Mouse (Mus musculus): ENCODE results near the gene Klhl36.
"Not testable (repeated sequence)": the region's sequence is repeated elsewhere in the genome, so short reads cannot be mapped to it uniquely, and the experiment has no call there.

Gene Klhl36

DNA sequence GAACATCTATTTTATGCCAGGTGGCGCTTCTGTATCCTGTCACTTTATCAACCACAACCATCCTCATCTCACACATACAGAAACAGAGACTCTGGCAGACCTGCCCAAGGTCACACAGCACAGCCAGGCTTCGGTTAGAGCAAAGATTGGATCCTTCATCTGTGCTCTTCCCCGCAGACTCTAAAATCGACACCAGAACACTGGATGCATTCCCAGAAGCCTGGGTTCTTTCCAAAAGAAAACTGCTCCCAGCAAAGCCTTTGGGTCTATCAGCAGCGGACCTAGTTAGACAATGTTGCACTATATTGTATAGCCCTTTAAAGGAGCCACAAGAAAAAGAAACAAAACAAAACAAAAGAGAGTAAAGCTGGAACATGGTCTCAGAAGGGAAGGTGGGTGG lies 26.8 kb upstream of the Klhl36 start:
- no peak for DNase-seq (ENCODE audit: low spot score)

DNA sequence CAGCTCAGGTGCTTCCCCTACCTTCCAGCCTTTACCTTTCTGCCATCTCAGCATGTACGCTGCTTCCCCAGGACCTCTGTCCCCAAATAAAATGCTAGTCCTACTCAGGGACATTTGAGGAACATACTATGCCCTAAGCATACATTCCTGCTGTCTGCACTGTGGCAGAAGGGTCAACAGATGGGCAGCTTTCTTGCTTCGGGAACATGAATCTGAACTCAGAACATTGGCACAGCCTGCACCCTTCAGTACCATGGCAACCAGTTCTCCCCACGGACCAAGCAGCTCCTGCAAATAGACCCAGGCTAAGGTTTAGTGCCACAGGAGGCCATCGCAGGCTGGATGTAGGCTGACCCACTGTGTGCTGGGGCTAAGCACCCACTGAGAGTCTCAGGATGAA lies 25.2 kb upstream of the Klhl36 start:
- DNase-seq (ENCODE audit: low spot score): no peak

DNA sequence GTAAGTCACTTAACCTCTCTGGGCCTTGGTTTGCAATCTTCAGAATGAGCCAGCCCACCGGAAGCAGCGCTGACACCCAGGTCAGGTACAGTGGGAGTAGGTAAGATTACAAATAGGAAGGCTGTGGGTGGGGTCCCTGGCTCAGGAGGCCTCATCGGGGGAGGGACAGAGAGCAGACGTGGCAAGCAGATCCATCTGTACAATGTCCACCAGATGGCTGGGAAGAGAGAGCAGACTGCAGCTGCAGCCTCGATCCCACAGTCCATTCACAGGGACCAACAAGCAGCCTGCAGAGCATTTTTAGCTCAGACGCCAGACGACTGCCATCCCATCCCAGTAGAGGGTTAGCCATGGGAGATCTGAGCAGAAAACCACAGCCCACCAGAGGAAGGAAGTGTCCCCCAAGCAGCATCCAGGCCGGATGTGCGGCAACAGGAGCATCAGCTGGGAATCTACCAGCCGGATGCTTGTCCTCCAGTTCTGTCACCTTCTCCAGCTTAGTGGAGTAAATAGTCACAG lies 24.5 kb upstream of the Klhl36 start:
- no peak for DNase-seq (ENCODE audit: low spot score)

DNA sequence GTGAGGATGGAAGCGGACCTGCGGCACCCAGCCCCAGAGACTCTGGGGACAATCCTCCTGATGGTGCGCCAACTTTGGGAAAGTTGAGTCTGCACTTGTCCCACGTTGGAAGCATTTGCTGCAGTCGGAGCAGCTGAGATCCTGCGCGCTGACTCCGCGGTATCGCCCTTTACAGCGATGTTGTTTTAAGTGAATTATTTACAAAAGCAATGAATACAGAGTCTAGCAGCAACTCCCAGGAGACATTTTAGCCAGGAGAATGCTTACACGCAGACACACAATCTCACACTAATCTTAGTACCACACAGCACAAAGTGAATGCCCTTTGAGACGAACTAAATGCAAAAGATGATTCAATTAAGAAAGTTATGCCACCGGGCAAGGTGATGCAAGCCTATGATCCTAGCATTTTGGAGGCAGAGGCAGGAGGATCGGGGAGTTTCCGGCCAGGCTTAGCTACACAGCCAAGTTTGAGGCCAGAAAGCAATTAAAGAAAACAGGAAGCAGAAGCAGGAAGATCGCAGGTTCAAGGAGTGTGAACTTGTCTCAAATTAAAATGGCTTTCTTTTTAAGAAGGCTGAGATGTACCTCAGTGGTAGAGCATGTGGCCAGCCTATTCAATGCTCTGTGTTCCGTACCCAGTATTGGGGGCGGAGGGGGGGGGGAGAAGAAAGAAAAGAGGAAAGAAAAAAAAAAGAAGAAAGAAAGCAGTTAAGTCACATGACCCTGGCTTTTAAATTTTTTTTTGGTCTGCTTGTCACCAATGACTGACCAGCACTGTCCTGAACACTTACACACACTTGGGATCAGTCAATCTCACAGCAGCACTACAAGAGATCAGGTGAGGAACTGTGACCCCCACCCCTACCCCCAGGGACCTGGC lies 23.7 kb upstream of the Klhl36 start:
- no peak for DNase-seq (ENCODE audit: low spot score)

DNA sequence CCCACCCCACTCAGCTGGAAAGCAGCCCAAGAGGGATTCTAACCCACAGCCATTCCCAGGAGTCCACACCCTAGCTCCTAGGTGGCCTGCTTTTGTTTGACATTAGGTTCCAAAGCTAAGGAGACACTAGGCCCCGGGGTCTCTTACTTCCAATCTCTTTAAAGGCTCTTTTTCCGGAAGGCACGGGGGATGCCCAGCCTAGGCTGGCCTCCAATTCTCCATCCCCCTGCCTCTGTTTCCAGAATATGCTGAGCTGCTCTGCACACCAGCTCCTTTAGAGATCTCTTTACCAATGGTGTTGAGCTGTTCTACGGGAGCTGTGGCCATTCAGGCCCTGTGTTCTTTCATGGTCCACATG lies 23.1 kb upstream of the Klhl36 start:
- DNase-seq (ENCODE audit: low spot score): no peak

DNA sequence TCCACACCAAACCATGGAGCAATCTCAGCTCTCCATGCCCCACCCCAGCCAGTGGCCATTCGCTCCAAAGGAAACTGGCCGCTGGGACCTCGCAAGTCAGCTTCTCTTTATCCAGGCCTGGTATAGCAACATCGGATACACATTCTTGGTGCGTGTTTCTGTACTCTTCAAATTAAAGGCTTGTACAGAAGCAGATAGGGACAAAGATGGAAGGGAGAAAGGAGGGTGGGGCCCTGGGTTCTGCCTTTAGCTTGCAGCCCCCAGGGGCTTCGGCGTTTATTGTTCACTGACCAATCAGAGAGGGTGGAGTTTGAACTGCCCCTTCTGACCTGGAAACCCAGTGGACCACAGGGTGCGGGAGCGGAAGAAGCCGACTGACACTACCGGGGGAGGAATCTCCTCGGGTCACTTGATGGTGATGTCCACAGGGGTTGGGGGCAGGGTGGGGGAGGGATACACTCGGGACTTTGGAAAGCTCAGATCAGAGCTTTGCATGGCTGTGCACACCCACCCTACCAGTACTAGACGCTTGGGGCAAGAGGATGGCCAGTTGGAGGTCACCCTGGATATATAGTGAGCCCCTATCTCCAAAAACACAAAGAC lies 22.5 kb upstream of the Klhl36 start:
- DNase-seq (ENCODE audit: low spot score): no peak

DNA sequence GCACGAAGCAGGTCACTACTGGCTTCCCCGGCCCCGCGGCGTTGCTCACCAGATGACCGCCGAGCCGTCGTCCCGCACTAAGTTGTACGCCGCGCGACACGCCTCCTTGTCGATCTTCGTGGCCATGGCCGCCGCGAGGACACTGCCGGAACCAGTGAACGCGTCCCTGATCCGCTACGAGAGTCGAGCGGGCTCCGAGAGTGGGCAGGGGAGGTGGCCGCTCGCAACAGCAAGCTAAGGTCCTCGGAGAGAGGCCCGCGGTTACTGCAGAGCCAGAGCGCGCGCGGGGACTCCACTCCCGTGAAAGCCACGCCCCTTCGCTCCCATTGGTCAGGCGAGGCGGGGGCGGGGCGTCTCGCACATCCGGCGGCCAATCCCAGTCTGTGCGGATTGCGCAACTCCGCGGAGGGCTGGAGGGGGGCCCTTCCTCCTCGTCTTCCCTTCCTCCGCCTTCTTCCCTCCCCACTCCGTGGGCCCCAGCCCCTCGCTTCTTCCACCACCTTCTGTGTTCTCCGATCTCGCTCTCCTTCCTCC lies 21.7 kb upstream of the Klhl36 start, which contains the start of gene Cotl1:
TSS of gene Cotl1 (minus strand) at position 270 of the 534 bp plus-strand sequence.
- DNase-seq (ENCODE audit: low spot score): peak; percentile 88

DNA sequence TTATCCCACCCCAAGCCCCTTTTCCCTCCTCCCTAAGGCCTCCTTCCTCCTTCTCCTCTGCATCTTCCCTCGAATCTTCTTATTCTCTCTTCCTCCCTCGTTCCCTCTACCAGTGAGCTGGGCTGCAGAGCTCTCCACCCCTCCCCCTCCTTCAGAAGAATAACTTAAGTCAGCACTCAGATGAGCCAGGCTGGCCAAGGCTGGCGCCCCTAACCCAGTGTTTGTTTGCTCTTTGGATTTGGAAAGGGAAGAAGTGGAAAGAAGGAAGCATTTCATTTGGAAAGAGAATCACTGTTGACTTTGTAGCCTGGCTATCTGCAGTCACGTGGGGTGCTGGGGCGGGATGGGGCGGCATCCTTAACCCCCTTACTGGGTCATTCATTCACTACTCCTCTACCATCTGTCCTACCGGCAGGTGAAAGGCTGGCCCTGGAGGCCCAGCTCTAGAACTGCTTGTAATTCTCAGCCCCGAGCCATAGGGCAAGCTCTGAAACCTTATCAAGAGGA lies 21.1 kb upstream of the Klhl36 start:
- DNase-seq (ENCODE audit: low spot score): no peak

DNA sequence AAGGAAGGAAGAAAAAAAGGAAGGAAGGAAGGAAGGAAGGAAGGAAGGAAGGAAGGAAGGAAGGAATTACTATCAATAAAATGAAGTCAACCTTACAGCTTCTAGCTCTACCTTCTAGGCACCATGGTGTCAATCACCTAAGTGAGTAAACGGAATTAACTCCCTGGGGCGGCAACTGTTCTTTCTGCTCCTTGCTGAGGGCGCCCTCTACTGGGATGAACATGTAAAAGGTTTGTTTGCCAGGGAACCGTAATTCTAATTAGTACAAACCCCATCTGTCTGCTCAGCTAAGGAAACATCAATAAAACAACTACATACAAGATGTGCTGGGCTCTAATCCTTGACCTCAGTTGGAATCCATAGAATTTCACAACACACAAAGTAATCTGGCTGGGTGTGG lies 18.6 kb upstream of the Klhl36 start:
- peak; percentile 60 for DNase-seq (ENCODE audit: low spot score)

DNA sequence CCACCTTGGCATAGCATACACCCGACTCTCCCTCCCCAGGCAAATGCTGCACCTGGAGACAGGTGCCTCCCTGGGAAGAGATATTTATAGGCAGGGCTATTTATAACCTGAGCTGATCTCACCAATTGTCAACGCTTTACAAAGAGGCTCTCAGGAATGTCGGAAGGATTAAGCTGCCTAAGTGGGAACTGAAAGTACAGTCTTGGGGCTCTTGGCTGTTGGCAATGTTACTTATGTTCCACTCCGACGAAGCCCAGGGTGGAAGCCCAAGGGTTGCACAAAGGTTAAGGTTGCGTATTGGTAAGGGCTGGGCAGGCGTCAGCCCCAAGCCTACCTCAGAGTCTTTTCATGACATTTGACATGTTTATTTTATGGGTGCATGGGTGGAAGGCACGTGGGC lies 17.5 kb upstream of the Klhl36 start:
- no peak for DNase-seq (ENCODE audit: low spot score)

DNA sequence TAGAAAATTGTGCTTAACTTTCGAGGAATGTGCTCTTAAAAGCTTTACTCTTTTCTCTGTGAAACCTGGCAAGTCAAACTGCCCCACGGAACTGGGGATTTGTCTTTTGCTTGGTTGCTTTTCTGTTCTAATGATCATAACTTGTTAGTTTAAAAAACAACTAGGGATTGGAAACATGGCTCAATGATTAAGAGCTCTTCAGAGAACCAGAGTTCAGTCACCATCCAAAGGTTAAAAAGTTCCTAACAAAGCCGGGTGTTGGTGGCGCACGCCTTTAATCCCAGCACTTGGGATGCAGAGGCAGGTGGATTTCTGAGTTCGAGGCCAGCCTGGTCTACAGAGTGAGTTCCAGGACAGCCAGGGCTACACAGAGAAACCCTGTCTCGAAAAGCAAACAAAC lies 16.3 kb upstream of the Klhl36 start:
- DNase-seq (ENCODE audit: low spot score): not testable (repeated sequence)

DNA sequence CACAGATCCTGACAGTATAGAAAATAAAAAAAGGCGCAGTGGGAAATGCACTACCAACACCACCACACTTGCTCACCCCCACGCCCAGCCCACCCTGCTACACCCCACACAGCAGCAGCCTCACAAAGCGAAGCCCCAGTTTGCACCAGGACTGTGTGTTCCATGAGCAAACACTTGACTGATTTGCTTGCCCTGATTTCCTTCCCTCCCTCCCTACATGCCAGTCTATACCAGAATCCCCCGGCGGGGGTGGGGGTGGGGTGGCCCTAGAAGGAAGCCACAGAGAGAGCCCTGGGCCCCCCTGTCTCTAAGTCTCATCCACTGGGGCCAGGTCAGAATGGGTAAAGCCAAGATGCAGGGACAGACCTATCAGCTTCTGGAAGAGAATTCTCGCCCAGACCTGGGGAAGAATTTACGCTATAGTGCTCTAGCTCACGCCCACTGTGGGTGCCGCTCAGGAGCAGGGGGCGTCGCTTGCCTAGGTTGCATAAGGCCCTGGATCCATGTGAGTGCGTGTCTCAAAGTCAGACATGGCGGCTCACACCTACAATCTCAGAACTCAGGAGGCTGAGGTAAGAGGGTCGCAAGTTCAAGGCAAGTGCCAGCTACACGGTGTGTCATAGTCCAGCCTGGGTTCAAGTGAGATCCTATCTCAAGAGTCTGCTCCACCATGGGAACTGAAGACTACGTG lies 14.7 kb upstream of the Klhl36 start:
- DNase-seq (ENCODE audit: low spot score): no peak

DNA sequence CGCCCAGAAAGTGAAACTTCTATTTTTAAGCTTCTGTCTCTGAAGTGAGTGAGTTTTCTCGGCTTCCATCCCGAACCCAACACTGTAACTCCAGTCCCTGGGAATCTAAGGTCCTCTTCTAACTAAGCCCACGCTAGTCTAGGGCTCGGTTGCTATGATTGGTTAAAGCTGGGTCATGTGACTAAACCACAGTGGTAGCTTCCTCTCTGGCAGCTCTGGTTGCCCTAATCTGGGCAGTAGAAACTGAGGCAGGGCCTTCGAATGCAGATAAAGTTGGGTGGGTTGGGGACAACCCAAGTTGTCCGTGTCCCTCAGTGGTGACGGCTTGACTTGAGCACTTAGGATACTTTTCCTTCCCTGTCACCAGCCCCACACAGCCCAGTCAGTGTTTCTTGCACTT lies 8.5 kb upstream of the Klhl36 start:
- no peak for DNase-seq (ENCODE audit: low spot score)

DNA sequence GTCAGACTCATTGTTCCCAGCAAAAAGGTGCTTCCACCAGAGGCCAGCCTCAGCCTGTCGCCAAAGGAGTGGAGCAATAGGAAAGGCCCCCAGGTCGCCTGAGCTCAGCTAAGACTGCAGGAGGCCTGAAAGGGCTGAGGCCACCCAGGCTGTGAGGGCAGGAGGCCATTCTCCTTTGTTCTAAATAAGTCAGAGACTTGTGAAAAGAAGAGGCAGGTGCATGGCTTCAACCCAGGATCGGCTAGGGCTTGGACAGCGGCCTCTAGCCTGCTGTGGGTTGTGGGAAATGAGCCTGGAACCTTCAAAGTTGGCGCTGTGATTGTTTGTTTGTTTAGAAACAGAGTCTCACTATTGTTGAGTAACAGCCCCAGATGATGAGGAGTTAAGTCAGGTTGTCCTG lies 8.0 kb upstream of the Klhl36 start:
- no peak for DNase-seq (ENCODE audit: low spot score)

DNA sequence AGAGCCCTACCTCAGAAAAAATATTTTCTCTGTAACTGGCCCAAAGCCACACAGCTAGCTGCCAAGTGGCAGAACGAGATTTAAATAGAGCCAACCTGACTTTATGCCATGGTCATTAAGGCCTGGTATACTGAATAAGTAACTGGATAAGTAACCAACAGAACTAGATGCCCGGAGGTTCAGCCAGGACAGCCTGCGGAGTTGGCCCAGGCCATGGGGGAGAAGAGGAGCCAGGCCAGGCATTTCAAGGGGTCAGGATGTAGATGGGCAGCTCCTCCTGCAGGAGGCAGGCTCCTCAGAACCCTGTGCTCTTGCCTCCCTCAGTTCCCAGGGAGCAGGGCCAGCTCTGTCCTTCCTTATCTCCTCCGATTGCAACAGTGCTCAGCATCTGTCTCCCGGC lies 6.4 kb upstream of the Klhl36 start:
- DNase-seq (ENCODE audit: low spot score): no peak

DNA sequence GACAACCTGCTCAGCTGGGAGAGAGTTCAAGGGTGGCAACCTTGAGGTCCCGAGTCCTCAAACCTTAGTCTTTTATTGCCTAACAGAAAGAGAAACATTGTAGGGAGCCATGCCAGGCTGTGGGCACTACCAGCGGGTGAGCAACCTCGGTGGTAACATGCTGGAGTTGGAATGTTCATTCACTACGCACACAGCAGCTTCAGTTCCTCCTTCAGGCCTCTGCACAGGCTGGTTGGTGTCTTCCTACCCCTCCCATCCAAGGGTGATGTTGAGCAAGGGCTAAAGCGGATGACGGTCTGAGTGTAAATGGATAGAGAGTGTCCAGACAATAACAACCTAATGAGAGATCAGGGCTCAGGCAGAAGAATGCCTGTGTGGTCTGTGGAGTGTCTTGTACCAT lies 4.3 kb upstream of the Klhl36 start:
- DNase-seq (ENCODE audit: low spot score): no peak

DNA sequence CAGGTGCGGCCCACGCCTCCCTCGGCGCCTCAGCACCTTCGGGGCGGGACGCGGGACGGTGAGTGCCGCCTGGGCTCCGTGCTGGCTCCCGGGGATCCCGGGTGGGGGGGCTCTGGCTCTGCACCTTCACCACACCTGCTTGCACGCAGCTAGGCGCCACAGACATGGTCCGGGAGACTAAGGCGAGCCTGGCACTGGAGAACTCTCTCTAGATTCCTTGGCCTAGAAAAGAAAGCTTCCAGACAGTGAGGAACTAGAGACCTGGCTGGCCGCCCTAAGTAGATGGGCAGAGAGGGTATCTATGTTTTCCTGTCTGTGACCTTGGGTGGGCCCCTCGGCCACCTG lies 296 bp downstream of the Klhl36 start:
- no peak for DNase-seq (ENCODE audit: low spot score)

DNA sequence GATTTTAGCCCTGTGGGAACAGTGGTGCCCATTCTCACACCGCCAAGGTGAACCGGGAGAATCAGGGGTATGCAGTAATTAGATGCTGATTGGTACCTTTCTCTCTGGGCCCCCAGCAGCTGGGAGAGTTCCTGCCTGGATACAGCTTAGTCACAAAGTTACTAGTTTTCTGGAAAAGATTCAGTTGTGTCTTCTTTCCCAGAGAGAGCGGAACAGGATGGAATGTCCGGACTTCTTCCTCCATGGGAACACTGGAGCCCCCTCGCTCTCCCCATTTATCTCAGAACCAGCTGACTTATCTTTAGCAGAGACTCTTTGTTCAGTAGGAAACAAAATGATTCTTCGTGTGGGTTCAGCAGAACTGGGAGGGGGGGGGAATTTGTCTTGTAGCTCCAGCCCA lies 683 bp downstream of the Klhl36 start:
- no peak for DNase-seq (ENCODE audit: low spot score)

DNA sequence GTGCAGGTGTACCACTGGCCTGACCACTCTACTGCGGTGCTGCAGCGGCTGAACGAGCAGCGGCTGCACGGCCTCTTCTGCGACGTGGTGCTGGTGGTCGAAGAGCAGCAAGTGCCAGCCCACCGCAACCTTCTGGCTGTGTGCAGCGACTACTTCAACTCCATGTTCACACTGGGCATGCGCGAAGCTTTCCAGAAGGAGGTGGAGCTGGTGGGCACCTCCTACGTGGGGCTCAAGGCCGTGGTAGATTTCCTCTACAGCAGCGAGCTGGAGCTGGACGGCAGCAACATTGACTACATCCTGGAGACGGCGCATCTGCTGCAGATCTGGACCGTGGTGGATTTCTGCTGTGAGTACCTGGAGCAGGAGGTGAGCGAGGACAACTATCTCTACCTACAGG lies 7.5 kb downstream of the Klhl36 start:
- DNase-seq (ENCODE audit: low spot score): no peak

DNA sequence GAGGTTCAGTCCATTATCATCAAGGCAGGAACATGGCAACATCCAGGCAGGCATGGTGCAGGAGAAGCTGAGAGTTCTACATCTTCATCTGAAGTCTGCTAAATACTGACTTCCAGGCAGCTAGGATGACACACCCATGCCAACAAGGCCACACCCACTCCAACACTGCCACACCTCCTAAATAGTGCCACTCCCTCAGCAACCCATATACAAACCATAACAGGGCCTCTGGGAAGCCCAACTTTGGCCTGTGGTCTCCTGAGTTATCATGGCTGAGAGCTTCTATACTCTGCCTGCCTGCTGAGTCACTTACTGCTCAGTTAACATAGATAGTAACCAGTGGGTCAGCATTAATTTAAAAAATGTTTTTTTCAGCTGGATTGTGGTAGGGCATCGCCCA lies 11.1 kb downstream of the Klhl36 start:
- DNase-seq (ENCODE audit: low spot score): no peak

DNA sequence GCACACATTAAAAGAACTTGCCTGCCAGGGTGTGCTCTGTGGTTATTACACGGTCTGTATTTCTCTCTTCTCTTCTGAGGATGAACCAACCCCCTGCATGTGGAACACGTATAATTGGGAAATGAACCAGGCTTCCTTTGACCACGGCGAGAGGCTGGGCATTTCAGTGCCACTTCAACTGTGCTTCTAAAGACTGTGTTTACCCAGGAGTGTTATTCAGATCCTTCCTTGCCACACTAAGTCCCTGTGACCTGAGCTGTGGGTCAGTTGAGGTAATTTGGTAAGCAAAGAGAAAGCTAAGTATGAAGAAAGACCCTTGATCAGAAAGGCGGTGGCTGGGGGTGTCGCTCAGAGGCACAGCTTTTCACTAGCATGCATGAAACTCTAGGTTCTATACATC lies 19.2 kb downstream of the Klhl36 start:
- no peak for DNase-seq (ENCODE audit: low spot score)

DNA sequence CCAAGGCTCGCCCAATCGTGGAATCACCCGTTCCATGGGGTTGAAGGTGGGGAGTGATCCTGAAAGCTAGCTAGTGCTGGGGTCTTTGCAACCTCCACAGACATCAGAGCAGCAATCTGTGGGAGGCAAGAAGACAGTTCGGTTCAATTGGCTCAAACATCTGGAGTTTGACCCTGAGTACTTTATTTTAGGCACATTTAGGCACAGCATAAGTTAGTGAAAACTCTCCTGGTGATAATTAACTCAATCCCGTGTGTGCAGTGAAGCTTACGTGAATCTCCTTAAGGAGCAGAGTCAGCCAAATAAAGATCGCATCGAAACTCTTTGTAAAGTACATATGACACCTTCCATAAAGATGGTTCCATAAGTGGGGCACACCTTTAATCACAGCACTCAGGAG lies 19.9 kb downstream of the Klhl36 start:
- no peak for DNase-seq (ENCODE audit: low spot score)

DNA sequence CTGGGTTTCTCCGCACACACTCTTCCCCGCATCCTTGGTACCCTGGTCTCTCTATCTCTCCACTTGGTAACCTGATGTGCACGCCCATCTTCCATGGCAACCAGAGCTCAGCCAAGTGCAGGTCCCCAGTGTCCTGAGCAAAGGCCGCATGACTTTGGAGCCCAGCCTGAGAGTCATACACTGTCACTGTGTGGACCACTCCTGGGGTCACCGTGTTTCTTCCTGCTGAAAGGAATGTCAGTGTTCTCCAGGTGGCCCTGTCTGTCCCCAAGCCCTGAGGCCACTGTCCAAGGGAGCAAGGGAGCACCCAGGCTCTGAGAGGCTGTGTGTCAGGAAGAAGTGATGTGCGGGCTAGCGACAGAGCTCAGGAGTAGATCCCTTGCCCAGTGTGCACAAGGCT lies 21.2 kb downstream of the Klhl36 start:
- DNase-seq (ENCODE audit: low spot score): no peak
